Mouse (Mus musculus): Measurements from ENCODE around the gene Stk32b. TPM values are rescaled to one million over a fixed set of nuclear protein-coding genes. Genes with fewer than 3 reads are reported as not detected.

The Stk32b gene
- polyA plus RNA-seq, 1 experiment: 0.07 TPM

DNA sequence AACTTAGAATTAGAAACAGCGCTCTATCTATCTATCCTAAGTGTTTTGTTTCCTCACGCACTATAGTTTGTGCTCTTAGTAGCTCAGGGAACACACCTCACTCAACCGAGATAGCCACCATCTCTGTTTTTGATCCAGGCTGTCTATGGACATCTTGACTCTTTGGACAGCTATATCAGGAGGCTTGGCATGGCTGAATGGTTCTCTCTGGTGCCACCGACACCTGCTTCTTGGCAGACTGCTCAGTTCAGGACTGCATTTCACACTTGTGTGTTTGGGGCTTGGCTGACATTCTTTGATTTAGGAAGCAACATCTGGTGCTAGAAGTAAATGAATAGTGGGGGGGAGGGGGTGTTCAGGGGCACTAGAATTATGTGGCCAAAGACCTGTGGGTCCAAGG is 162.7 kb downstream of the Stk32b start:
- no peak for TF ChIP-seq POLR2A (IDR thresholded peaks at IDR 0.05; ENCODE audit: borderline replicate concordance, extremely low read depth, low read depth, low read length)
- TF ChIP-seq CTCF (IDR thresholded peaks at IDR 0.05; ENCODE audit: insufficient read depth, low read length): no peak
- H3K4me3 ChIP-seq (replicated peaks; ENCODE audit: extremely low read depth, low read depth, low read length): no peak overlapping the region
- no peaks in the 10 kb centered on the region for H3K4me1 ChIP-seq (ENCODE audit: control insufficient read depth, insufficient read depth, low read length)
- 85% methylated on average over 4 of the region's 4 CpGs for WGBS
- DNase-seq: no peak

DNA sequence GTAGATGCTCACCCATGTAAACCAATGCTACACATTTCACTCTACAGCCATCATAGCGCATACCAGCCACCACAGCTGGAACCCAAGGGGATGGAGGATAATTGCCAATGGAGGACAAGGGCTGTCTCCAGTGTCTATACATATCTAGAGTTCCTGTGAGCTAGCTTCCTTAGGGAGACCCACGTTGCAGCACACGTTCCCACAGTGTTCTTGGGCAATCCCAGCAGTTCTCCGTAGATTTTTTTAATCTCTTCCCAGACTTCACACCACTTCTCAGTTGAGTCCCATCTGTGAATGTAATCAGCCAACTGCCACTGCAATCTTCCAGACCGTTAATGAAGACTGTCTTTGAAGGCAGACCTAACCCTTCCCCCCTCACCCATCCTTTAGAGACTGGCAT is 165.3 kb downstream of the Stk32b start:
- no peak for TF ChIP-seq CTCF (IDR thresholded peaks at IDR 0.05; ENCODE audit: insufficient read depth, low read length)
- no peak for TF ChIP-seq POLR2A (IDR thresholded peaks at IDR 0.05; ENCODE audit: borderline replicate concordance, extremely low read depth, low read depth, low read length)
- WGBS: 75% methylated on average over 5 of the region's 5 CpGs
- no peak for DNase-seq
- H3K4me1 ChIP-seq (ENCODE audit: control insufficient read depth, insufficient read depth, low read length): no peaks in the 10 kb centered on the region
- no peak overlapping the region for H3K4me3 ChIP-seq (replicated peaks; ENCODE audit: extremely low read depth, low read depth, low read length)

DNA sequence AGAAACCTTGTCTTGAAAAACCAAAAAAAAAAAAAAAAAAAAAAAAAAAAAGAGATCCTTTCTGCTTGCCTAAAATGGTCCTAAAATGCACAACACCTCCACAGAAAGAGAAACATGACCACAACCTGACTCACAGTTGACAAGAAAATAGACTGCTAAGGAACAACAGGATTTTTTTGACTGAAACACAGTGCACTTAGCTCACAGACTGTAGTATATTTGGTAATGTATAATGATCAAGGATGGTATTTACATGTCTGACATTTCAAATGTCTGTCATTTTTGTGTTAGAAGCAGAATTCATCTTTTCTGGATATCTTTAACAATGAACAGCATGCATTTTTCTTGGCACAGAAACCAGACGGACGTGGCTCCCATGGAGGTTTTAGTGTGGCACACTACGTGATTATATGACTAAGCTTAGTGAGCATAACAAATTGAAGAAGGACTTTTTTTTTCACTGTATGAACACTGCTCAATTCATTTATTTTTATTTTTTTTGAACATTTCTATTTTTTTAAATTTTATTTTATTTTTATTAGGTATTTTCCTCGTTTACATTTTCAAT is 181.2 kb downstream of the Stk32b start:
- TF ChIP-seq CTCF (IDR thresholded peaks at IDR 0.05; ENCODE audit: insufficient read depth, low read length) (no peak), POLR2A (IDR thresholded peaks at IDR 0.05; ENCODE audit: borderline replicate concordance, extremely low read depth, low read depth, low read length) (no peak)
- WGBS: 81% methylated on average over 4 of the region's 4 CpGs
- no peak for DNase-seq
- H3K4me1 ChIP-seq (ENCODE audit: control insufficient read depth, insufficient read depth, low read length): no peaks in the 10 kb centered on the region
- no peak overlapping the region for H3K4me3 ChIP-seq (replicated peaks; ENCODE audit: extremely low read depth, low read depth, low read length)

DNA sequence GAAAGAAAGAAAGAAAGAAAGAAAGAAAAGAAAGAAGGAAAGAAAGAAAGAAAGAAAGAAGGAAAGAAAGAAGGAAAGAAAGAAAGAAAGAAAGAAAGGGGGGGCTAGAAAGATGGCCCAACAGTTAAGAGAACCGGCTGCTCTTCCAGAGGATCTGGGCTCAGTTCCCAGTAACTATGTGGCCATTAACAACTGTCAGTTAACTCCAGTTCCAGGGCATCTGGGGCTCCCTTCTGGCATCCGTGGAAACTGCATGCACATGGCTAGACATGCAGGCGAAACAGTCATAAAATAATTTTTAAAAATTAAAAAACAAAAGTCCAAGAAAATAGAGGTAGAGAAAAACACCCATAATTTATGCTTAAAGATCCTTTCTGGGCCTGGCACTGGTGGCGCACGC is 181.7 kb downstream of the Stk32b start:
- H3K4me1 ChIP-seq (ENCODE audit: control insufficient read depth, insufficient read depth, low read length): no peaks in the 10 kb centered on the region
- 75% methylated on average over 5 of the region's 5 CpGs for WGBS
- TF ChIP-seq POLR2A (IDR thresholded peaks at IDR 0.05; ENCODE audit: borderline replicate concordance, extremely low read depth, low read depth, low read length): no peak
- no peak for TF ChIP-seq CTCF (IDR thresholded peaks at IDR 0.05; ENCODE audit: insufficient read depth, low read length)
- no peak overlapping the region for H3K4me3 ChIP-seq (replicated peaks; ENCODE audit: extremely low read depth, low read depth, low read length)
- DNase-seq: no peak

DNA sequence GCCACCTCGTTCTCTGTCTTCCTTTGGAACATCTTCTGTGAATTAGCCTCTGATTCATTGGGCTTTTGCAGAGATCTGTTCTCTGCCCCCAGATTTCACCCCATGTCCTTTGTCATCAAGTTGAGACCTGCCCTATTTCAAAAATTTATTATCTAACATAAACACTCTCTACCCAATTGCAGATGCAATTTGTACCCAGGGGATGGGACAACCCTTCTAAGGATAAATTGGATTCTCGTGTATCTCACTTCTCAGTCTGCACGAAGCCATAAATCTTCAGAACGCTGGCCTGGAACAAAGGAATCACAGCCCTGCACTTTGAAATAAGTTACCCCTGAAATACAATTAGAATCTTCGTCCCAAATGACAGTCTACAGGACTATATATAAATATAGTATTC is 191.6 kb downstream of the Stk32b start:
- Histone ChIP-seq H3K4me3 (replicated peaks; ENCODE audit: extremely low read depth, low read depth, low read length) (no peak overlapping the region), H3K4me1 (ENCODE audit: control insufficient read depth, insufficient read depth, low read length) (no peaks in the 10 kb centered on the region)
- no peak for DNase-seq
- TF ChIP-seq POLR2A (IDR thresholded peaks at IDR 0.05; ENCODE audit: borderline replicate concordance, extremely low read depth, low read depth, low read length) (no peak), CTCF (IDR thresholded peaks at IDR 0.05; ENCODE audit: insufficient read depth, low read length) (no peak)
- WGBS: 64% methylated on average over 5 of the region's 5 CpGs

DNA sequence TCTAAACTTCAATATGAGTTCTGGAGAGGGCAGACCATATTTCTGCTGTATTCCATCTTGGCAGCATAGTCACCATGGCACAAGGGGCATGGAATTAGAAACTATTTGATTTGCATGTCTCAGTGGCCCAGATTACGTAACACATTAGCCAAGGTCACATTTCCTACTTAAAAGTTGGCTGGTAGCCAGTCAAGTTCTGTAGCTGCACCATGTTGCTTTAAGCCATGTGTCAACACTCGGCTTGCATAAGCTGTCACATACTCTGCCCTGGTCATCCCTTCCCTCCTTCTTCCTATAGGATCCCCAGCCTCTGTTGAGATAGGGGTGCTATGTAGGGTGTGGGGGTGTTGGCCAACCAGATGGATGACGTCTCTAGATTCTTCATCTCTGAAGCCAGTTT is 196.5 kb downstream of the Stk32b start:
- 59% methylated on average over 3 of the region's 3 CpGs for WGBS
- TF ChIP-seq POLR2A (IDR thresholded peaks at IDR 0.05; ENCODE audit: borderline replicate concordance, extremely low read depth, low read depth, low read length) (no peak), CTCF (IDR thresholded peaks at IDR 0.05; ENCODE audit: insufficient read depth, low read length) (no peak)
- Histone ChIP-seq H3K4me1 (ENCODE audit: control insufficient read depth, insufficient read depth, low read length) (no peaks in the 10 kb centered on the region), H3K4me3 (replicated peaks; ENCODE audit: extremely low read depth, low read depth, low read length) (no peak overlapping the region)
- DNase-seq: no peak

DNA sequence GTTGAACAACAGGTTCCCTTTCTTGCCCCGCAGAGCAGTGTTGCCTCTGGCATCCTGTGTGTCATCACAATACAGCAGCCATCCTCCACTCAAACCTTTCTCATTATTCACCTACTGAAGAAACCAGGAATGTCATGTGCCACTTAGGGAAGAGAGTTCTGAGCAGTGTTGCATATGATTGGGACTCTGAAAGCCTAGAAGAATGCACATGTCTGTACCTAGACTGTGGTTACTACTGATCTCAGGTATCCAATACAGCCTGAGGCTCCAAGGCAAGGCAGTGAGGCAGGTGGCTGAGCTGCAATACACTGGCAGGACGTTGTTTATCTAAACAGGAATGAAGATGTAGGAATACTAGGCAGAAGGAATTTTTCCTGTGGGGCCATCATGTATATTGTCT is 204.5 kb downstream of the Stk32b start:
- no peak for DNase-seq
- H3K4me1 ChIP-seq (ENCODE audit: control insufficient read depth, insufficient read depth, low read length): no peaks in the 10 kb centered on the region
- TF ChIP-seq POLR2A (IDR thresholded peaks at IDR 0.05; ENCODE audit: borderline replicate concordance, extremely low read depth, low read depth, low read length) (no peak), CTCF (IDR thresholded peaks at IDR 0.05; ENCODE audit: insufficient read depth, low read length) (no peak)
- WGBS: 35% methylated on average over 2 of the region's 2 CpGs
- no peak overlapping the region for H3K4me3 ChIP-seq (replicated peaks; ENCODE audit: extremely low read depth, low read depth, low read length)

DNA sequence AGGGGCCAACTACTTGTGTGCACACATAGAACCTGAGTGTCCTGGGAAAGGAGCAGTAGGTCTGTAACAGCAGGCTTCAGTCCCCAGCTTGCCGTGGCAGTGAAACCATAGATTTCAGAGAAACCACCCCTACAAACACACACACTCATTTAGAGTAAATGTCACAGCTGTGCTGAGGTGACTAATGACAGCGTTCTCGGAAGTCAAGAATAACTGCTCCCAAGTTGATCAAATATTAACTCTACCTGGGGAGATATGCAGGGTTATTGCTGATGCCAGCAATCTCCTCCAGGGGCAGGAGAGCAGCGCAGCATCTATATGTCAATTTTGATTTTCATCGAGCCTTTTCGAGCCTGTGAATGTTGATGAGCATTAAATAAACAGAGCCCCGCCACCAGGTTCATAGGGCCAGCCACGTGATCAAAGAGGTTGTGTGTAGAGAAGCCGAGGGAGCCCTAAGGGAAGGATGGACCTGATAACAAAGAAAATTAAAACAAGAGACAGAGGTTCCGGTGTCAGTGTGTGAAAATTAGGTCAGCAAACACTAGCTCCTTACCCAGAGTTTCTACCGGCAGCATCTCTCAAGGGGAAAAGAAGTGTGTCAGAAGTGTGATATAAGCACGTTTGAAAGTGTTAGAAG is 210.0 kb downstream of the Stk32b start:
- H3K4me1 ChIP-seq (ENCODE audit: control insufficient read depth, insufficient read depth, low read length): no peaks in the 10 kb centered on the region
- no peak for TF ChIP-seq POLR2A (IDR thresholded peaks at IDR 0.05; ENCODE audit: borderline replicate concordance, extremely low read depth, low read depth, low read length)
- TF ChIP-seq CTCF (IDR thresholded peaks at IDR 0.05; ENCODE audit: insufficient read depth, low read length): no peak
- 38% methylated on average over 12 of the region's 12 CpGs for WGBS

DNA sequence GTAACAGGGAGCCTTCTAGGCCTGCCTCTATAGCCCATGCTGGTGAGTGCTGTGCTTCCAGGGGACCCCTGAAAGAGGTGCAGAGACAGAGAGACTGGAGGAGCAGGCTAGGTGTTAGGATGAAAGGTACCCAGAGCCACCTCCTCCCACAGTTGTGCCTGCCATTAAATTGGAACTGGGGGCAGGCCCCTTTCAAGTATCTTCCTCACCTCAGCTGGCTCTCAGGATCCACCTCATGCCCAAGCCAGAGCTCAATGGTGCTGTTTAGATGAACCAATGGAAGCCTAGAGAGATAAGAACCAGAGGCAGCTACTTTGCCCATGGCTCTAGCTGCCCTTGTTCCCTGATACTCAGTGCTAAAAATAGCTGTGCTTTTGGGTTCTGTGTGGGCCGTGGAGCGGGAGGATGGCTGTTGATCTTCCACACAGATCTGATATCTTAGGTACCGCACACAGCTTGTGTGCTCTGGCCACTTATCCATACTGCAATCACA is 221.9 kb downstream of the Stk32b start:
- WGBS: 59% methylated on average over 3 of the region's 3 CpGs
- Histone ChIP-seq H3K4me1 (ENCODE audit: control insufficient read depth, insufficient read depth, low read length) (no peaks in the 10 kb centered on the region), H3K4me3 (replicated peaks; ENCODE audit: extremely low read depth, low read depth, low read length) (no peak overlapping the region)
- no peak for DNase-seq
- TF ChIP-seq CTCF (IDR thresholded peaks at IDR 0.05; ENCODE audit: insufficient read depth, low read length): no peak
- TF ChIP-seq POLR2A (IDR thresholded peaks at IDR 0.05; ENCODE audit: borderline replicate concordance, extremely low read depth, low read depth, low read length): no peak

More for the DNA sequence above, 210.0 kb downstream of the Stk32b start:
- DNase-seq: no peak
- H3K4me3 ChIP-seq (replicated peaks; ENCODE audit: extremely low read depth, low read depth, low read length): no peak overlapping the region

DNA sequence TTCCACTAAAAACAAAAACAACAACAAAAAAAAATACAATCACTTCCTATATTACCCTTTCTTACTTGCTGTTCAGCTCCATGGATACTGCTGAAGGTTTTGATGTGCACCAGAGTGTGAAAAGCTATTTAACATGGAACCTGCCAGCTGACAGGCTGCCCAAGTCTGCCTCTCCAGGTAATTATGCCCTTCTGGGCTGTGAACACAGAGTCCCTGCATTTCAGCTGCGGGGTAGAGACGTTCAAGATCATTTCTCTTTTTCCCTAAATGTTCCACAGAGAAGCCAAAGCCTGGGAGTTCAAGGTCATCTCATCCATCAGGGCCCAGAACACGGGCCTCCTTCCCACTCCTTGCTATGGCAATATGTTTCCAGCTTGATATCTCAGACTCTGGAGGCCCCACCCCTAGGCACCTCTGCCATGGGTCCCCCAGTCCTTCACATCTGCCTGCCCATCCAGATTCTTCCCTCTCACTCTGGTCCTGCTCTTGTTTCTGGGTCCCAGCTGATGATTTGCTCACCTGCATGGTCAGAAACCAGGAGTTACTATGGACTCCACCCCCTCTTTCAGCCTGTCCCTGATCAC is 244.9 kb downstream of the Stk32b start:
- Histone ChIP-seq H3K4me3 (replicated peaks; ENCODE audit: extremely low read depth, low read depth, low read length) (no peak overlapping the region), H3K4me1 (ENCODE audit: control insufficient read depth, insufficient read depth, low read length) (no peaks in the 10 kb centered on the region)
- TF ChIP-seq CTCF (IDR thresholded peaks at IDR 0.05; ENCODE audit: insufficient read depth, low read length) (no peak), POLR2A (IDR thresholded peaks at IDR 0.05; ENCODE audit: borderline replicate concordance, extremely low read depth, low read depth, low read length) (no peak)
- 59% methylated on average over 3 of the region's 3 CpGs for WGBS
- no peak for DNase-seq
